Mouse (Mus musculus): ENCODE measurements around the gene Slc2a5. TPM values are rescaled to one million over a fixed set of nuclear protein-coding genes. Genes with fewer than 3 reads are reported as not detected.
A peak's percentile ranks its signal among the peaks of the same experiment; 100 is the strongest.

The Slc2a5 gene
- total RNA-seq (2021): 10 to 100 TPM in 1 of 2 experiments, 1 to 10 TPM in 1; 5.9 to 30.2 TPM
- long read RNA-seq, experiment 1, partial matches to known transcripts: 44 of 49 reads
- long read RNA-seq, experiment 1, other reads (novel, unspliced or antisense): 5 of 49 reads
- long read RNA-seq, experiment 2, partial matches to known transcripts: 3 of 3 reads
- long read RNA-seq, experiment 2, other reads (novel, unspliced or antisense): 0 of 3 reads

- no peak for DNase-seq (ENCODE audit: low spot score in 2 of 2)
Observed at GRCm38 (mm10) chr4:150119055-150119454, at the start of gene Slc2a5. TSS of gene Slc2a5 (plus strand) at chr4:150119283.

- no peak for DNase-seq (ENCODE audit: low spot score in 2 of 2)
Observed at GRCm38 (mm10) chr4:150070136-150070535, 48.9 kb upstream of the Slc2a5 start.

GRCm38 (mm10) chr4:150072416-150073101 is 46.5 kb upstream of the Slc2a5 start:
- DNase-seq (ENCODE audit: low spot score in 2 of 2): no peak

- DNase-seq (ENCODE audit: low spot score in 2 of 2): peak; percentile 50 to 71
Observed at GRCm38 (mm10) chr4:150073102-150073473, 46.0 kb upstream of the Slc2a5 start.

GRCm38 (mm10) chr4:150075350-150075749 is 43.7 kb upstream of the Slc2a5 start:
- DNase-seq (ENCODE audit: low spot score in 2 of 2): no peak

DNA sequence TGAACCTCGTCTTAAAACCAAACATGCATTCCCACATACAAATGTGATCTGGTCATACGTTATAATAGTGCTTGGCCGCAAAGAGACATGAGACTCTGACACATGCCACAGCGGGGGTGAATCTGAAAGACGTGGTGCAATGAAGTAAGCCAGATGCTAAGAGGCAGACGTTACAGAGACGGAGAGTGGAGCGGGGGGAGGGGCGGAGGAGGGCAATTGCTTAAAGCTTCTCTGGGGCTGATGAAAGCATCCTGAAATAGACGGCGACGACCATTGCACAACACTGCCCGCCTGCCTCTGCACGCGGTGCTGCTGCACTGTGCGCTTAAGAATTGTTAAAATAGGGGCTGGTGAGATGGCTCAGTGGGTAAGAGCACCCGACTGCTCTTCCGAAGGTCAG is 42.9 kb upstream of the Slc2a5 start:
- no peak for DNase-seq (ENCODE audit: low spot score in 2 of 2)

- no peak for DNase-seq (ENCODE audit: low spot score in 2 of 2)
Observed at GRCm38 (mm10) chr4:150078646-150079045, 40.4 kb upstream of the Slc2a5 start.

GRCm38 (mm10) chr4:150079244-150079643 is 39.8 kb upstream of the Slc2a5 start:
- DNase-seq (ENCODE audit: low spot score in 2 of 2): no peak

DNA sequence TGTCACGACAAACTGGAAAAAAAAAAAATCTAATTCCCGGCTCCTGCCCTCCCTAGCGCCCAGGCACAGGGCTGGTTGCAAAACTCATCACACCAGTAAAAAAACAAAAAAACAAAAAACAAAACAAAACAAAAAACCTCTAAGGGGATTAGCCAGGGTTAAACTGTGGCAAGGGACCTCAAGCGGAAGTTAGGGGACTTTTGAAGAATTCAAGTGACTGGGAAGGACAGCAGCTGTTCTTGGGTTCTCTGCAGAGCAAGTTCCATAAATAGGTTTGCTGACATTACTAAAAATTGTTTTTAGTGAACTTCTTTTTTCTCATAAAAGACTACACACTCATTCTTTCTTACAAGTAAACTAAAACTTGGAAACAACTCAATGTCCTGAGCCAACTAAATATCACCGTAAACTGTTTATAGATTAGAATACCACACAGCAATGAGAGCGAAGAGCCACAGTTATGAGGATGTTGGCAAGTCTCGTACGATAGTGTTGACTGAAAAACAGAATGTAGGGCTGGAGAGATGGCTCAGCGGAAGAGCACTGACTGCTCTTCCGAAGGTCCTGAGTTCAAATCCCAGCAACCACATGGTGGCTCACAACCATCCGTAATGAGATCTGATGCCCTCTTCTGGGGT is 38.6 kb upstream of the Slc2a5 start:
- DNase-seq (ENCODE audit: low spot score in 2 of 2): no peak

GRCm38 (mm10) chr4:150085366-150085765 is 33.7 kb upstream of the Slc2a5 start:
- no peak for DNase-seq (ENCODE audit: low spot score in 2 of 2)

DNA sequence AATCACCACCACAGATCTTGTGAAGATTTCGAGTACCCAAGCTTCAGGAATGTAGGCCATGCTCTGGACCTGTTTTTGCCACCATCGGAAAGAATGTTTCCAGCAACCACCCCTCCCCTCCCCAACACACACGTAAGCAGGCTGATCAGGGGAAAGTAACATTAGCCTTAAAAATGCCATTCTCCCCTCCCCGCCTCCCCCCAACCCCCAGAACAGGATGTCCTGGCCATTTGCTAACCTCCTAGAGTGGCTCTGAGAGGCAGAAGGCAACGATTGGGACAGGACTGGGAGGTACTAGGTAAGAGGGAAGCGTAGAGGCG is 32.3 kb upstream of the Slc2a5 start:
- DNase-seq (ENCODE audit: low spot score in 2 of 2): no peak

DNA sequence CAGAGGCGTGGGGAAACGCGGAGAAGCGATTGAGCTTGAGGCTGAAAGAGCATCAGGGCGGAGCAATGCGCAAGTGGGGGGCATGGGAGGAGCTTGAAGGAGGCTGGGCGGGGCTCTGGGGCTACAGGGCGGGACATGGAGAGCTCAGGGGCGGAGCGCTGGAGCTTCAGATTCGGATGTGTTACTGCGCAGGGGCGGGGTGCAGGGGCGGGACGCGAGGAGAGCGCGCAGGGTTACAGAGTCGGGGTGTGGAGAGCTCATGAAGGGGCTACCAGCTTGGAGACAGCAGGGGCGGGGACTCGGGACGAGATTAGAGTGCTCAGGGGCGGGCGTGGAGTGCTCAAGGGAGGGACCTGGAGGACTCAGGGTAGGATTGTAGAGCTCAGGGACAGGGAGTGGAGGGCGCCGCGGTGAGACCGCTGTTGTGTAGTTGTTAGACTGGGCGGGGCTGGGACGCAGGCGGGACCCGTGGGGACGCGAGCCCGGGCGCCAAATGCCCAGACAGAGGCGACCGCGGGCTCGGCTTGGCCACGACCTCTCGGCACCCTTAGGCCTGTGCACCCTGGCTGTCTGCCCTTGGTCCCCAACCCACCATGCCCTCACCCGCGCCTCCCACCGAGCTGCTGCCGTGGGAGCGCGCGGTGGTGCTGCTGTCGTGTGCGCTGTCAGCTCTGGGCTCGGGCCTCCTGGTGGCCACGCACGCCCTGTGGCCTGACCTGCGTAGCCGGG is 31.8 kb upstream of the Slc2a5 start, which contains the start of gene Gpr157:
Gene Gpr157, plus strand, starts transcription at position 205 of the 729 bp plus-strand sequence.
- peak; percentile 89 for DNase-seq (ENCODE audit: low spot score in 2 of 2)

DNA sequence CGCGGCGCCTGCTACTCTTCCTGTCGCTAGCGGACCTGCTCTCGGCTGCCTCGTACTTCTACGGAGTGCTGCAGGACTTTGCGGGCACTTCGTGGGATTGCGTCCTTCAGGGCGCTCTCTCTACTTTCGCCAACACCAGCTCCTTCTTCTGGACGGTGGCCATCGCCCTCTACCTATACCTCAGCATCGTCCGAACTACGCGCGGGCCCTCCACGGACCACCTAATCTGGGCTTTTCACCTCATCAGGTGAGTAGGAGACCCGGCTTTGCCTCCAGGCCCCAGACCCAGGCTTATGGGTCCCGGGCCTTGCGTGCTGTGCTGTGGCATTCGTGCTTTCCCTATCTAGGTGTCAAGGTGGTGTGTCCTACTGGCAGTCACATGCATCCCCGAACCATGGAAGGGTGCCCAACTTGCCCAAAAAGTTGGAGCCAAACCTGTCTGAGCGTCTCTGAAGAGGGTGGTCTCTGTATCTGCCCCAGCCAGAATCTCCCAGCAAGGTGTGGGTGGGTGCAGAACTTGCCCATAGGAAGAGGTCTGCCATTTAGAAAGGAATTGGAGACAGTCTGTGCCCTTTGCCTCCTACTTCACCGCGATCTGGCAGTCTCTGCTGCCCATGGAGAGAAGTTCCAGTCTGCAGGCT is 31.1 kb upstream of the Slc2a5 start:
- peak in 1 of 2 experiments; percentile 53 for DNase-seq (ENCODE audit: low spot score in 2 of 2)

DNA sequence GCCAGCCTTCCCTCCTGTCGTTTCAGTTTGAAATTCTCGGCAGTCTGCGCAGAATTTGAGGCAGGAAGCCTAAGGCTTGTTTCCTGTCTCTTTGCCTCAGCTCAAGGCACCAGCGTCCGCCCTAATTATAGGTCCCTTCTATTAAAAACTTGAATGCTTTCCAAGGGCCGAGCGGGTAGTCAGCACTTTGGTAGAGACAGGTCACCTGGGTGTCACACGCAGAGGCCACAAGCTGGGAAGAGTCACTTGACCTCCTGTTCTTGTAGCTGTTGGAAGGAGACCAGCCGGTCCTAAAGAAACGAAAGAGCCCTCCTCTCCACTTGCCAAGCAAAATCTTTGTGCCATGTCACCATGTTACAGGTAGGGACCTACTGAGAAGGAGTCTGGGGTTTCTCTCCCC is 30.0 kb upstream of the Slc2a5 start:
- DNase-seq (ENCODE audit: low spot score in 2 of 2): no peak

- peak; percentile 46 to 65 for DNase-seq (ENCODE audit: low spot score in 2 of 2)
Observed at GRCm38 (mm10) chr4:150091887-150092582, 27.0 kb upstream of the Slc2a5 start.

DNA sequence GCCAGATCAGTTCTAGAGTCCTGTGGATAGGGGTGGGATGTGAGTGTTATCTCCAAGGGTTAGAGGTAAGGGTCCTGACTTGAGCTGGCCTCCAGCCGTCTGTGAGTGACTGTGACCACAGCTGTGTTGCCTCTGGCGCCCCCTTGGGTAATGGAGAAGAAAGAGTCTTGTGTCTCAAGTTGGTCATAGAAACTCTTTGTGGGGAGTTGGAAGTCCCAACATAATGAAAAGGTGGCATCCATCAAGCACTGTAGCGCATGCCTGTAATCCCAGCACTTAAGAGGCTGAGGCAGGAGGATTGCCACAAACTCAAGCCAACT is 26.5 kb upstream of the Slc2a5 start:
- no peak for DNase-seq (ENCODE audit: low spot score in 2 of 2)

GRCm38 (mm10) chr4:150093560-150094462 is 25.3 kb upstream of the Slc2a5 start:
- no peak for DNase-seq (ENCODE audit: low spot score in 2 of 2)

DNA sequence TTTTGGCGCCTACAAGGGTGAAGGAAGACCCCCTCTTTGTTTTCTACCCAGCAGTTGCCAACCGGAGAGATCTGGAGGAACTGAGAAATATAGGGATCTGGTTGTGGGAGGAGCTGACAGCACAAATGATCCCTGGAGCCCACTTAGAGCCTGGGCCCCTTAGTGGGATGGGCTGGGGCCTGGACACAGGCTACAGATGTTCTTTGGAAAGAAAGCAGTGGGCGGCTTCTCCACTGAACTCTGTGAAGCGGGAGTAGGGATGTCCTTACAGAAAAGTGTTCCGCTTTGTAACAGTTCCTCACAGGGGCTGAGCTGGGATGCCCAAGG is 24.7 kb upstream of the Slc2a5 start:
- no peak for DNase-seq (ENCODE audit: low spot score in 2 of 2)

DNA sequence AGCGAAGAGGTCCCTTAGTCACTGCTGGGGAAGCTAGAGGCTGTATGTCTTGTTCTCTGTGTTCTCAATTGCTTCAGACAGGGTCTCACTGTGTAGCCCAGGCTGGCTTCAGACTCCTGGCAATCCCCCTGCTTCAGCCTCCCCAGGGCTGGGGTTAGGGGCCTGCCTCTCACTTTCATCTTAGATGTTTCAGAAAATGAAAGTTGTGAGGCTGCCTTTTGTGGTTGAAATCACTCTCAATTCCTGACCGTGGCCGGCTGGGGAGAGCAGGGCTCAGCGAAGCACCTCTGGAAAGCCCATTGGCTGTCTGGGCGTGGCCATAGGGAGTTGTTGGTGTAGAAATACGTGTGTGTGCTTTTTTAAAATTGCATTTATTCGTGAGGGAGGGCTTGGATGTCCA is 22.8 kb upstream of the Slc2a5 start:
- no peak for DNase-seq (ENCODE audit: low spot score in 2 of 2)

DNA sequence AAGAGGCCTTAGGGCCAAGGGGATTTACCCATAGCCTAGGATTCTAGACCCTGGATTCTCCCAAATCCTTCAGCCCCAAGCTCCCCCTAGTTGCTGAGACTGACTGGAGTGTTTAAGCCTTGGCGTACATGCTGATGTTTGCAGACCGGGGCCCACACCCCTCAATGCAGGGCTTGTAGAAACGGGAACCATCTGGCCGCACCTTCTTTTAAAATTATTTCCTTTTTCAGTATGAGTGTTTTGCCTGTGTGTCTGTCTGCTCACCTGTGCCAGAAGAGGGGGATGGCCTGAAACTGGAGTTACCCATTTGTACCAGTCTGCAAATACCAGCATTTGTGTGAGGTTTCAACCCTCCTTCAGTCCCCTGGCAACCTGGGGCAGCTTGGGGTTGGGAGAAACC is 21.2 kb upstream of the Slc2a5 start:
- DNase-seq (ENCODE audit: low spot score in 2 of 2): no peak
